Mouse (Mus musculus) heart, postnatal 0 days (tissue): ENCODE measurements around the gene Gm15293.
"Not testable (repeated sequence)": the region's sequence is repeated elsewhere in the genome, so short reads cannot be mapped to it uniquely, and the experiment has no call there.

Experiments used
- CTCF ChIP-seq: IDR thresholded peaks from 2 replicates; pipeline ENCODE4 v1.5.1; 2016; ENCODE audit warnings: antibody characterized with exemption, control low read depth, low read depth
- EP300 ChIP-seq: IDR thresholded peaks from 2 replicates; pipeline ENCODE4 v1.6.1; 2016; ENCODE audit warnings: antibody characterized with exemption, low read depth

GRCm38 (mm10) chr8:21161977-21162376 is 39.4 kb upstream of the Gm15293 start, which contains the start of gene Defa22:
- TF ChIP-seq EP300, CTCF: not testable (repeated sequence)
